Mouse (Mus musculus): ENCODE data around the gene Nhlrc1.

DNA sequence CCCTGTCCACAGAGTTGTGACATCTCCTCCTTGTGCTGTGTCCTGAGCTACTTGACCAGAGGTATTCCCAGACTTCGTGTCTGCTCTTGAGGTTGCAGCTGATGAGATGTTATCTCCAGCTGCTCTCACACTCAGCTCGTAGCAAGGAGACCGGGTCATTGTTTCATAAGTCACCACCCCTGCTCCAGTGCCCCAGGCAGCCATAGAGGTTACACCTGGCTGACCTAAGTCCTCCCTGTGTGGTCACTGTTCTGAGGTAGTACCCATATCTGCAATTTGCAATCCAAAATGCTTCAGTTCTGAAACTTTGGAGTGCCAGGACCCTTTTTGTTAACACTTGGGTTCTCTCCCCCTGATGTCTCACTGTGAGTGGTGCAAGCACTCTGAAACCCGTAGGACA is 35.4 kb upstream of the Nhlrc1 start:
- TF ChIP-seq POLR2A (IDR thresholded peaks at IDR 0.05; ENCODE audit: insufficient read depth, low read depth, low read length) (no peak), CTCF (IDR thresholded peaks at IDR 0.05; ENCODE audit: insufficient read depth, low read depth, low read length) (no peak)
